Mouse (Mus musculus) embryonic fibroblast, embryonic 13.5 days (primary cell): Measurements from ENCODE around the gene Mrnip.

Source experiments
- CTCF ChIP-seq: IDR thresholded peaks from 2 replicates; pipeline ENCODE4 v1.5.1; 2011; ENCODE audit warnings: mild to moderate bottlenecking, control low read depth, low read length, moderate library complexity, borderline replicate concordance; ENCODE audit not compliant: insufficient read depth
- POLR2A ChIP-seq: IDR thresholded peaks from 2 replicates; pipeline ENCODE4 v1.6.1; 2011; ENCODE audit warnings: low read depth, mild to moderate bottlenecking, control low read depth, low read length, moderate library complexity

GRCm38 (mm10) chr11:50180478-50181231 is 6.4 kb downstream of the Mrnip start:
- no peak for TF ChIP-seq POLR2A
- TF ChIP-seq CTCF = no peak
